Mouse (Mus musculus) thymus, adult 2 months (tissue): Measurements from ENCODE around the gene Rbm44.

ENCODE experiments used
- CTCF ChIP-seq: fragments of 200-500 bp; IDR thresholded peaks from 2 replicates; pipeline ENCODE4 v1.5.1; 2012; ENCODE audit warnings: mild to moderate bottlenecking, control low read depth, low read length, moderate library complexity, borderline replicate concordance; ENCODE audit not compliant: control insufficient read depth, poor library complexity, insufficient read depth; ENCODE audit errors: extremely low read depth
- POLR2A ChIP-seq: fragments of 200-500 bp; IDR thresholded peaks from 2 replicates; pipeline ENCODE4 v1.6.1; 2012; ENCODE audit warnings: mild to moderate bottlenecking, low read length, control low read depth, moderate library complexity; ENCODE audit not compliant: control insufficient read depth, poor library complexity, insufficient read depth; ENCODE audit errors: extremely low read depth

DNA sequence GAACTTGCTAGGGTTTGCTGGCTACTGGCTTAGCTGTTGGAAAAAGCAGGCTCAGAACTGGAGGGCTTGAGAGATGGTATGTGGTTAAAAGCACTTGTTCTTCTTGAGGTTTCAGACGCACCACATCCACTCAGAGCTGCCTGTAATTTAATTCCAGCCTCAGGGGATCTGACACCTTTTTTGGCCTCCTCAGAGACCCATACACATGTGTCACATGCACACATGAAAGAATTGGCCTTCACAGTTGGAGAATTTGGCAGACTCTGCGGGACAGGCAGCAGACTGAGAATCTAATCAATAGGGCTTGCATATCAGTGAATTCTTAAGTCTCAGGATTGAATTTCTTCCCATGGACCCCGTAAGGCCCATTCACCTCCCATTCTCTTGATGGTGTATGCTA lies 56.2 kb downstream of the Rbm44 start:
- TF ChIP-seq POLR2A, result no peak
- no peak for TF ChIP-seq CTCF
